Mouse (Mus musculus) embryo, embryonic 11 days (tissue): ENCODE data around the gene Pphln1.

Source experiments
- DNase-seq: peaks from one replicate; pipeline ENCODE4 v3.0.0-alpha.2; 2015

Gene Pphln1

GRCm38 (mm10) chr15:93510690-93511336, 112.7 kb downstream of the Pphln1 start:
- peak; percentile 54 for DNase-seq

DNA sequence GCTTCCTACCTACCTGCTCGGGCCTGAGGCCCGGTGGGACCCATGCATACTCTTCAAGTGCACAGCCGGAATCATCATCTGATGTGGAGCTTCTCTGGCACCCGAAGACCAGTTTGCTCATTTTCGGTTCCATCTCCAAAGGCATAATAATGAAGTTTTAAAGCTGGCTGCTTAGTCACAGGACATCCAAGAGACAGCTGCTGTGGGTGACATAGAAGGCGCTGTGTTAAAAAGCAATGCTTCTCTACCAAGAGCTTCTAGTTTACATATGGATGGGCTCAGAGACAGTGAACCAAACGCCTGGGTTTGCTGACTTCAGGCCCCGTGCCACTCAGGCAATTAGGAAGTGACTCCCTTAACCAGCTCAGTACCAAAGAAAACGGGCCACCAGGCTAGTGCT, 114.3 kb downstream of the Pphln1 start:
- DNase-seq: no peak

- DNase-seq: peak; percentile 70
These were observed 115.8 kb downstream of the Pphln1 start for GRCm38 (mm10) chr15:93513939-93514341.

GRCm38 (mm10) chr15:93515316-93515715, 117.2 kb downstream of the Pphln1 start:
- DNase-seq: no peak

- DNase-seq: no peak
These were observed 118.9 kb downstream of the Pphln1 start for GRCm38 (mm10) chr15:93517022-93517565.

DNA sequence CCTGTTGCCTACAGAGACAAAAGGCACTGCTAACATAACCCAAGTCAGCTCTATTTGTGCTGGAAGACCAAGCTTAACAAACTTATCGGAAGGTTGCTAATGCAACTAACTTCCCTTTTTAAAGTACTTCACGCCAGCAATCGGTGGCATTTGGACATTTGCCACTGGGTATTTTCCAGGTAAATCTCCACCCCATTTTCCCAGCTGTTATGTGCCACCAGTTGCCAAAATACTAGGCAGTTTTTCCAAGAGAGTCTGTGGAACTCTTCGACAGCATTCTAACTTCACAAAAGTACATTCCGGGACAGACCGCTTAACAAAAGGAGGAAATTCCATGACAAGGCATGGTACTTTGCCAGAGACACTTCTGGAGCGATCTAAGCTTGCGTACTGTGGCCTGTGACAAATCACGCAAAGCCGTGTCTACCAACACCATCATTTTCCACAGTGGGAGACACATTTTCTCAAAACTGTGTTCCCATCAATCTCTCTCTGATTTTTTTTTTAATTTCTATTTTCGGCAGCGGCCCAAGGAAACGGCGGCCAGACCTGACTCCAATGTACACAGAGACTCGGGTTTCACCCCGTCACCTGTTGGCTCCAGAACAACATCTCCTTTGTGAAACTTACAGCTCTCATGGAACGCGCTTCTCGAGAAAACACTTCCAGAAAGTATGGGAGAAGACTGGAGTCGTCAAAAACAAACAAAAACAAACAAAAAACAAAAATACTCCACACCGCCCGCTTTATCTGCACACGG, 120.2 kb downstream of the Pphln1 start:
- peak; percentile 48 for DNase-seq

- DNase-seq: peak; percentile 76
These were observed 121.0 kb downstream of the Pphln1 start for GRCm38 (mm10) chr15:93518941-93519835.

GRCm38 (mm10) chr15:93519836-93520826, 122.0 kb downstream of the Pphln1 start:
- peak; percentile 71 for DNase-seq

- DNase-seq: no peak
These were observed 123.1 kb downstream of the Pphln1 start for GRCm38 (mm10) chr15:93521088-93521786.

- no peak for DNase-seq
These were observed 123.6 kb downstream of the Pphln1 start for GRCm38 (mm10) chr15:93521787-93522180.

GRCm38 (mm10) chr15:93525305-93525917, 127.3 kb downstream of the Pphln1 start:
- DNase-seq: no peak

DNA sequence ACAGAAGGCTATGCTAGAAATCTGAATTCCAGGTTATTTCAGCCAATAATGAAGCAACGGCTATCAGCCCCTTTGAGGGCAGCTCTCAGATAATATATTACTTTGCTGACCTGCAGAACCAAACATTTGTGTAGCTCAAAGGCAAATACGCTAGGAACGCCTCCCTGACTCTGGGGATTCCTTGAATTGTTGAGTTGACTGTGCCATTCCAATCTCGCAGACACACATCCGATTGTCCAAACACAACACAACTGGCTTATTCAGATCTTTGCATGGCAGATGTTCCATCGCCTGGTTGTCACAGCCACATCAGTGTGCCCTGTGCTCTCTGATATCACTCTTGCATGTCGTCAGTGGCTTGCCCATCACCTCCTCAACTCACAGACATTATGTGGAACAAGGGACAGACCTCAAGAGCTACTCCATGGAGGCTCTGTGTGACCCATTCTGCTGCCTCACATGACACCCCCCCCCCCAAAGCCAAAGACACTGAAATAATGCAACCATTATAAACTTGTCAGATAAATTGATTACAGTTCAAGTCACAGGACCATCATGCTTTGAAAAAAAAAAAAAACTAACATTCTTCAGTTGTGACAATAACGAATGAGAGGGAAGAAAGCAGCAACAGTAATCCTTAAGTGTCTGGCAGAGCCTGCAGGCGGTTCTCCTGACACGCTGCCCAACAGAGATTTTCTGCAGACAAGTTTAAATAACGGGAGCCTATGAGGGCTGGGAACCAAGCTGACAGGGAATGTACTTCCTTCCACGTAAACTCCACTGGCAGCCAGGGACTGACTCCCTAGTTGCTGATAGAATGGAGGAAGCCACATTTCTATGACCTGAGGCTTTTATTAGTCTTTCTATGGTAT, 131.9 kb downstream of the Pphln1 start:
- peak; percentile 49 for DNase-seq

DNA sequence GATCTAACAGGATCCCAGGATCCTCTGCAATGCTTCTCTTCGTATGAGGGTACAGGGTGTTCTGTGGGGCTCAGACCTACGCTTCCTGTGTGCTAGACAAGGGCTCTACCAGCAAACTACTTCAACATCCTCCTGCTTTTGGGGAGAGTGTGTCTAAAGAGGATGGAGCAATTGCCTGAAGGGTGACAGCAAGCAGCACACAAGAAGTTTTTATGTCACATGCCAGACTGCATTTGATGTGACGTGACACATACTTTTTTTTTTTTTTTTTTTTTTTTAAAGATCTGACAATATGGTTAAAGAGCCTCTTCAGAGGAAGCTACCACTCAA, 132.5 kb downstream of the Pphln1 start:
- DNase-seq: no peak

DNA sequence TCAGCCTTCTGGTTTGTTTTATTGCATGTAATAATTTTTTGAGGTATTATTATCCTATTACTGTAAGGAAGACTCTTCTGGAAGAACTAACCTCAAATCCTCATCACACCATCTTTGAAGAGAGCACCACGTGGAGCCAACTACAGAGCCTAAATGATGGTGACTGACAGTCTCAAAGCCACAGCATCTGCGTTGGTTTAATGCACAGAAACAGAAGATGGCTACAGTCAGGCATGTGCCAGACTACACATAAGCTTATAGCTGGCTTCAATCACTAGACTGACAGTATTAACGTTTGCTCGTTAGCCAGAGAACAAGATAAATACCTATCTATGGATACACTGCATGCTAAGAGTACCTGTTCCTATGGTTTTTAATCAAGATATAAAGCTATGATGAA, 138.0 kb downstream of the Pphln1 start:
- DNase-seq: no peak

DNA sequence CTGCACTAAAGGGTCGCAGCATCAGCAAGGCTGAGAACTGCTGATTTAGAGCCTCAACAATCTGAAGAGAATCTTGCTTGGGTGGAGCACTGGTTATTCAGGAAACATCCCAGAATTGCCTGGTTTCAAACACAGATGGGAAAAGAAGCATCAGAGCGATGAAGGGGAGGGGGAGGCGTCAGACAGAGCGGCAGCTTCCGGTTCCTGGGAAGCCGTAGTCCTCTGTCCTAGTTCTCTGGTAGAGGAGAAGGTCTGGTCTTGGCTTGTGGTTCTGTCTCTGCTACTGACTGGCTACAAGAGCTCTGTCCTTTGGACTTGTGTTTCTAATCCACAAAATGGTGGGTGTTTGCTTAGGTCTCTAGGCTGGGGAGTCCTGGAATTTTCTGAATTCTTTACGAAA, 139.6 kb downstream of the Pphln1 start:
- DNase-seq: no peak

GRCm38 (mm10) chr15:93538551-93539205, 140.5 kb downstream of the Pphln1 start:
- no peak for DNase-seq

- DNase-seq: no peak
These were observed 141.3 kb downstream of the Pphln1 start for GRCm38 (mm10) chr15:93539415-93539814.
